Mouse (Mus musculus) B cell, adult 67 days (primary cell): ENCODE measurements around the gene Slc35f4. TPM values are rescaled to one million over a fixed set of nuclear protein-coding genes. Genes with fewer than 3 reads are reported as not detected.

ENCODE experiments used
- total RNA-seq, 2 experiments: library from RNA; stranded (reverse); gene quantifications; 4 replicates each; pipeline ENCODE4 v1.2.4; 2023

The Slc35f4 gene
- total RNA-seq = not detected

GRCm38 (mm10) chr14:49525931-49526291 lies at the start of gene Slc35f4:
Gene Slc35f4, minus strand, starts transcription at chr14:49526046.

